Mouse (Mus musculus): ENCODE measurements around the gene Ccdc115. TPM values are rescaled to one million over a fixed set of nuclear protein-coding genes. Genes with fewer than 3 reads are reported as not detected.
"Not testable (repeated sequence)": the region's sequence is repeated elsewhere in the genome, so short reads cannot be mapped to it uniquely, and the experiment has no call there.

The Ccdc115 gene
- polyA plus RNA-seq, 1 experiment, result 24.6 TPM

- DNase-seq (ENCODE audit: low read depth), result no peak
Observed at GRCm38 (mm10) chr1:34438381-34439051, 956 bp downstream of the Ccdc115 start.

DNA sequence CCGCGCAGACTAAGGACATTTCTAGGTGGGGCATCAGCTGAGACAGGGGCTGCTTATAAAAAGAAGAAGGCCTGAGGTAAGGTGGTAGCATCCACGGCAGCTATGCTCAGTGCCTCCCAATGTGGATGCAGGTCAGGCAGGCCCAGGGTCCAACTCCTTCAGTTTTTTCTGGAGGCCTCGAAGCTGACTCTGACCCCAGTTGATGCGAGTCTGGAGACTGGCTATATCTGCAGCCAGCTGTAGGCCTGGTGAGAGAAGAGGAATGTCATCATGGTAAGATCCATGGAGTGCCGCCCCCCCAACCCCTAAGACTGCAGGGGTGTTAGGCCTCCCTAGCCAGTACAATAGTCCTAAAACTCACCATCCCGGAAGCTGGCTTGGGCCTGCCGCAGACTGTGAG lies 2.1 kb downstream of the Ccdc115 start:
- not testable (repeated sequence) for DNase-seq (ENCODE audit: low read depth)

DNA sequence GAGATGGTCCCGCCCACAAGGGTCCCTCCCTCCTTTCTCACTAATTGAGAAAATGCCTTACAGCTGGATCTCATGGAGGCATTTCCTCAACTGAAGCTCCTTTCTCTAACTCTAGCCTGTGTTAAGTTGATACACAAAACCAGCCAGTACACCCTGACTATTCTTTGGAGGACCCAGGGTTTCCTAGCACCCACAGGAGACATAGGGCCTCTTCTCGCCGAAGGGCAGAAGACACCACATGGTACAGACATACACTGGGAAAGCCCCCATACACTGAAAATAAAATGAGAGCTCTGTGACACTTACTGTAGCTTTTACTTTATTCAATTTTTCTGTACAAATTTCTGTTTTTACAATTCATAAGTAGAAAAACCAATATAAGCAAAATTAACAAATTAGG lies 3.1 kb downstream of the Ccdc115 start:
- DNase-seq (ENCODE audit: low read depth), result no peak

- no peak for DNase-seq (ENCODE audit: low read depth)
Observed at GRCm38 (mm10) chr1:34435371-34436120, 3.9 kb downstream of the Ccdc115 start.

- no peak for DNase-seq (ENCODE audit: low read depth)
Observed at GRCm38 (mm10) chr1:34434660-34435160, 4.8 kb downstream of the Ccdc115 start.

DNA sequence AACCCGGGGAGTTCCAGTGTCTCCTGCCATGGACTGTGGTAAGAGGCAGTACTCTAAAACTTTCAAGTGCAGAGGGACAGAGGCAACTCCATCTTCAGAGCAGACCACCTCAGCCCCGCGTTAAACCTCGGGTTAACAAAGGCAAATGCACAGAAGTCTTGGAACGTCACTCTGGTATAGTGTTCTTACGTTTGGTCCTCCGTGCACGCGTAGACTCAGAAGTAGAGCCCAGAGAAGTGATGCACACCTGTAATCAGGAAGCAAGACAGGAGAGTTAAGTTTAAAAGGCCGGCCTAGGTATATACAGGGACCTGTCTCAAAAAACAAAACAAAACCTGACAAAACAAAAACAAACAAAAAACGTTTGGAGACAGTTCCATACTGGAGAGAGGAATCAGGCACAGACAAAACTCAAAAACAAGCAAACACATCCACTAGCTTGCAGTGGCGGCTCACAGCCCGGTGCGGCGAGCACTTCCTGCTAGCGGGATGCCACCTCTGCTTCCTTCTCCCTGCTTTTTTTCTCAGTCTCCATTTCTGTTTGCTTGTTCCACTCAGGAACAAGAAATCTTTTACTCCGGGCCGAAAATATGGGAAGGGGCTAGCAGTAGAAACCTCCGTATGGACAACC lies 5.5 kb downstream of the Ccdc115 start:
- DNase-seq (ENCODE audit: low read depth), result no peak

- peak; percentile 42 for DNase-seq (ENCODE audit: low read depth)
Observed at GRCm38 (mm10) chr1:34432776-34433481, 6.5 kb downstream of the Ccdc115 start.

DNA sequence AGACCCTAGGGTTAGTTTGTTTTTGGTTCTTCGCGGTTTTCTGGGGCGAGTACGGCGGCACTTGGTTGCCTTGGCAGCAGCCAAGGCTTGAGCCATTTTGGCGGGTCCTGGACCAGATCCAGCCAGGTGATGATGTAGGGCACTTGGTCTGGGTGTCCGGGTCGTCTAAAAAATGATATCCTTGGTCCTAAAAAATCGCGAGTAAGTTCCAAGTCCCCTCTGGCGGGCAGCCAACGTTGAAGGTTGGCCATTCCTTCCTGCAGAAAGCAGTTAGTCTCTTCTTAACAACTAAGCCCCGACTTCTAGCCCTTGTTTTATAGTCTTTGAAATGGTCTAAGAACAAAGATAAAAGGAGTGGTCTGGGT lies 7.1 kb downstream of the Ccdc115 start:
- DNase-seq (ENCODE audit: low read depth), result no peak

GRCm38 (mm10) chr1:34431431-34431830 lies 8.0 kb downstream of the Ccdc115 start:
- no peak for DNase-seq (ENCODE audit: low read depth)

DNA sequence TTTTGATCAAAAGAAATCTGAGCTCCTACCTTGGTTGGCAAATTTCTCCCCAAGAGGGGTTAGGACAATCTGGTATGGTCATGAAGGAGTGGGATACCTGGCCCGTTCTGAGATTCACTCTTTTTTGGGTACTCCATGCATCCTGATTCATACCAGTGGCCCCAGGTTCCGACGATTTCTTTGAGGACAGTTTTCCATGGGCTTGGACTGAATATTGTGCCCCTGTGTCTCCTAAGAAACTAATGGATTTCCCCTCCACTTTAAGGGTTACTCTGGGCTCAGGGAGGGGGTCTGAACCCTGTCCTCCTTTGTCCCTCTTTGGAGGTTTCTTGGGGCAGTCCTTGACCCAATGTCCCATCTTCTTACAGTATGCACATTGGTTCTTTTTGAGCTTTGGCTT lies 8.5 kb downstream of the Ccdc115 start:
- no peak for DNase-seq (ENCODE audit: low read depth)

GRCm38 (mm10) chr1:34429281-34429680 lies 10.2 kb downstream of the Ccdc115 start:
- no peak for DNase-seq (ENCODE audit: low read depth)

DNA sequence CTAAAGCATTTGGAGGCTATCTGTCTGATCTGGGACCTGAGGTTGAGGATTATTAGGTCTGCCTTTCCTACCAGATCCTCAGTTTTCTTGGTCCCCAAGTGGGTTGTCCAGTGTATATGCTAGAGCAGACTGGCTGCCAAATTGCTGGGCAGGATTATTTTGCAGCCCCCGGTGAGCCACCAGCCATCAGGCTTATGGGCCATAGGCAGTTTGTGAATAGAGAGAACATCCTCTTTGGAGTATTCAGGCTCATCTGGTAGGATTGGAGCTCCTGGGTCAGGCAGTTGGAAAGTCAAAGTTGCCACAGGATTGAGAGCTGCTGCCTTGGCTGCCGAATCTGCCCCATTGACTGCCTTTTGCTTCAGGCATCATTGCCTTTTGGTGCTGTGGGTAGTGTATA lies 11.0 kb downstream of the Ccdc115 start:
- DNase-seq (ENCODE audit: low read depth), result no peak

GRCm38 (mm10) chr1:34399182-34399953 lies 40.1 kb downstream of the Ccdc115 start:
- DNase-seq (ENCODE audit: low read depth), result no peak

- DNase-seq (ENCODE audit: low read depth), result no peak
Observed at GRCm38 (mm10) chr1:34396321-34396720, 43.2 kb downstream of the Ccdc115 start.

DNA sequence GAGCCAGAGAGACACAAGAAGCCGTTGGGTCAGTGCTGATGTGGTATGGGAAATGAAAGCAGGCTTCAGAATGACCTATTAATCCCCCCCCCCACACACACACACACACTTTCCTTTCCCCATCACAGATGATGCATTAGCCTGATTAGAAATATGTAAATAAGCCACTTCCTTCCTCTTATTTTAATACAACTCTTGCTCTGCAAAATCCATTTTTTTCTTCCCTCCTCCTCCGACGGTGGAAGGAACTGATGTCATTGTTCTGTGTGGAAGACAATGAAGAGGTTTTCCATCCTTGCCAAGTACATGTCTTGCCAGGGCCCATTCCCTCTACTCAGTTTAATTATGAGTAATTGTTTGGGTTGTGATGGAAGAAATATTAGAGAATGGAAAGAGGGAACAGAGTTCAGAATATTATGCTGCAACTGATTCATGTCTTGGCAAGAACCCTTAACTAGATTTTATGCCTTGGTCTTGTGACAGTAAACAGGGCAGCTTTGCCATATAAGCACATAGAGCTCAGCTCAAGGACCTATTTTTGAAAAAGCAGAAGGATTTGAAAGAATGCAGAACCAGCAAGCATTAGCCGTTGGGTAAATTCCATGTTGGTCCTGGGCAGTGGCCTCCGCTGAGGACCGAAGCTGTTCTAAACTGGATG lies 50.1 kb downstream of the Ccdc115 start:
- DNase-seq (ENCODE audit: low read depth), result no peak

DNA sequence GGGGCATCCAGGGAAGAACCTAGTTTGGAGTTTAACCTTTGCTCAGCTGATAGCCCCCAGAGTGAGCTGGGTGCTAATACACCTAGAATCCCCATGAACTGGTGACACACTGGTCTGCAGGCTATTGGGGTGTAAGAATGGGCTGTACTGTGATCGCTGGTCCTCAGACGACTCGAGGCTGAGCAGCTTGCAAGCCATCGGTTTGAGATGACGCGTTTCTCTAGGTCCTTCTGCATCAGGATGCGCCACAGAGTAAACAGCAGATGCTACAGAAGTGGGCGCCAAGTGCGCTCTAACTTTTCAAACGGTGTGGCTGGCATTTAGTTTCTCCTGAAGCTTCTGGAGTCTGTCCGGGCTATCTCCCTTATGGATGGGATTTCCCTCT lies 50.6 kb downstream of the Ccdc115 start:
- no peak for DNase-seq (ENCODE audit: low read depth)

DNA sequence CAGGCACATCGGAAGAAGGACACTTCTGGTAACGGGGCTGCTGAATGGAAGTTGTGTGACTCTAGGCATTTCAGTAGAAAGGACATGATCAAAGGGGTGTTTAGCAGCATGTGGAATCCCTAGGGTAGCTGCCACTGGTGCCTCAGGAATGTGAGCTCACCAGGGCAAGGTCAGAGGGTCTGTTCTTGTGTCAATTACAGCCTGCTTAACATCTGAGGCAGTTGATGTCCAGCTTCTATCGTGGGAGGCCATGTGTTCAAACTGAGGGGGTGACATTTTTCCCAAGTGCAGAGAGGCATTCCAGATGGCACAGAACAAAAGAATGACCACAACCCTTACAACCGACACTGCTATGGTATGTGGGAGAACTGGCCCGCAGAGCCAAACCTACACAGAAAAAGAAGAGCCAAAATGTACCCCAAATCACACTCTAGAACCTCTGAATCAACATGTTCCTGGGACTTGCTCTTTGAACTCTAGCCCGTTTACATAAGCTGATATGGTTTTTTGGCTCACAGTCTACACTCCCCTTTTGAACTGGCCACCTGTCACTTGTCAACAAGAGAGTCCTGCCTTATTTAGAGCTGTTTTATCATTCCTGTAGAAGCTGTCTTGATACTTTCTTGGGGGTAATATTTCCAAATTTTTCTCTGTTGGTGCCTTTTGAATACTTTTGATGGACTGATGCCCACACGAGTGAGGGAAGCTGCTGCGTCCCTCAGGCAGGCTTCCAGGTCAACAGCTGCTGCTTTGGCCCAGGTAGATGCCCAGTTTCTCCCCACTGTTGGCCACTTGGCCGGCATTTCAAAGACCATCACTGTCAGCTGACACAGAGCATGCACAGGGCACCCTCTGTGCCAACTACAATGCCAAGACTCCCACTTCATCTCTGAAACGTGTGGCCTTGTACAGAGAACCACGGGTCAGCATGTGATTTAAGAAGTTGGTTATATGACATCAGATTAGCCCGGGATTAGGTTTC lies 51.8 kb downstream of the Ccdc115 start:
- DNase-seq (ENCODE audit: low read depth), result no peak

All from gonadal fat pad, adult 2 months (tissue).